Mouse (Mus musculus): Measurements from ENCODE around the gene Hspa12b.

- no peak for TF ChIP-seq CHD2 (IDR thresholded peaks at IDR 0.05; ENCODE audit: low read depth, low read length)
- TF ChIP-seq HCFC1 (IDR thresholded peaks at IDR 0.05; ENCODE audit: borderline replicate concordance, insufficient read depth, low read length): no peak
- no peak for TF ChIP-seq ZNF384 (IDR thresholded peaks at IDR 0.05; ENCODE audit: low read depth, low read length)
- TF ChIP-seq ZC3H11A (IDR thresholded peaks at IDR 0.05; ENCODE audit: borderline replicate concordance, low read depth, low read length): no peak
- TF ChIP-seq MAFK (IDR thresholded peaks at IDR 0.05; ENCODE audit: insufficient read depth, low read depth, low read length): no peak
Measured at GRCm38 (mm10) chr2:131105989-131106388, 21.1 kb upstream of the Hspa12b start.
